Mouse (Mus musculus) thymus, adult 2 months (tissue): ENCODE results near the gene Shq1.

Experiments
- CTCF ChIP-seq: fragments of 200-500 bp; IDR thresholded peaks from 2 replicates; pipeline ENCODE4 v1.5.1; 2012; ENCODE audit warnings: mild to moderate bottlenecking, control low read depth, low read length, moderate library complexity, borderline replicate concordance; ENCODE audit not compliant: control insufficient read depth, poor library complexity, insufficient read depth; ENCODE audit errors: extremely low read depth
- POLR2A ChIP-seq: fragments of 200-500 bp; IDR thresholded peaks from 2 replicates; pipeline ENCODE4 v1.6.1; 2012; ENCODE audit warnings: mild to moderate bottlenecking, low read length, control low read depth, moderate library complexity; ENCODE audit not compliant: control insufficient read depth, poor library complexity, insufficient read depth; ENCODE audit errors: extremely low read depth

- TF ChIP-seq CTCF (no peak), POLR2A (no peak)
These were observed 38.5 kb upstream of the Shq1 start for GRCm38 (mm10) chr6:100709483-100709882.
